Mouse (Mus musculus) left cerebral cortex, adult 18-20 months (tissue): ENCODE results near the gene Spatc1l. TPM values are rescaled to one million over a fixed set of nuclear protein-coding genes. Genes with fewer than 3 reads are reported as not detected.

Source experiments
- DNase-seq, 2 experiments: peaks; one replicate each; pipeline ENCODE4 v3.0.0; 2021 to 2022; ENCODE audit warnings: low spot score in 2 of 2, mixed read lengths in 1 of 2
- total RNA-seq, 2 experiments: library from RNA; stranded (reverse); gene quantifications; 2 replicates each; pipeline ENCODE4 v1.2.3; 2021

Gene Spatc1l
- total RNA-seq, 2 experiments from 2014 or later: not detected

DNA sequence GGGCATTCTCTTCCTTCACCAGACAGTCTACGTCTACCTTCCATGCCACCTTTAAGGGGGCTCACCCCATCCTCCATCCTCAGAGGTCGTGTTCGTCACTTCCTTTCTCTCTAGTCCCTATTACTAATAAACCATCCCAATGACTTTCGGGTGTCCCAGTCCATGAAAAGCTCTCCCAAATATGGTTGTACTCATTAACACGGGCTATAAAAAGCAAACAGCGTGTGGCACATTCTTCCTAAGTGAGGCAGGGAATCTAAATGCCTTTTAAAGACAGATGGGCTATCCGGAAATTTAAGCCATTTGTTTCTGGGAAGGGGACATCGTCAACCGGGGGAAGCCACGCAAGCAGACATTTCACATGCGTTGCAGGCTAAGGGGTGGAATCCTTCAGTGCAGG lies 28.1 kb downstream of the Spatc1l start:
- DNase-seq: no peak

DNA sequence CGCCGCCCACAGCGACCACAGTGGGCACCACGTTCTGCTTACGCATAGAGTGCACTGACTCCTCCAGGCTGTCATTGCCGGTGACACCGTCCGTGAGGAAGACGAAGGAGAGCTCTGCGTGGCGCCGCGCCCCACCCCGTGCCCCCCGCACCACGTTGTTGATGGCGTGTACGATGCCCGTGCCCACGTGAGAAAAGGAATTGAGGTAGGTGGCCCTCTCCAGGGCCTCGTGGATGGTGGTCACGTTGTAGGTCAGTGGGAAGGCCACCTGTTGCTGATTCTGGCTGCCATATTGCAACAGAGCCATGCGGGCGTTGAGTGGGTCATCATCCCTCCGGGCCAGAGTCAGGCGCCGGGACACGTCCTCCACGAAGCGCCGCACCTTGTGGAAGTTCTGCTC lies 34.3 kb downstream of the Spatc1l start:
- no peak for DNase-seq

- no peak for DNase-seq
Measured at GRCm38 (mm10) chr10:76602690-76603089, 40.6 kb downstream of the Spatc1l start.

- no peak for DNase-seq
Measured at GRCm38 (mm10) chr10:76612473-76612872, 50.4 kb downstream of the Spatc1l start.

Other genes starting within 250 kb of the Spatc1l start
- 10 to 100 TPM; 62.6 to 63.3 TPM for gene Dip2a, start 217.0 kb upstream of the Spatc1l start, total RNA-seq
- gene AC141477.1, start 121.8 kb upstream of the Spatc1l start, total RNA-seq: not detected
- gene Pcnt, start 119.5 kb upstream of the Spatc1l start, total RNA-seq: 10 to 100 TPM; 22.2 to 29.9 TPM
- gene 2610028H24Rik, start 113.2 kb upstream of the Spatc1l start, total RNA-seq: not detected
- 10 to 100 TPM; 51.7 to 53.7 TPM for gene Mcm3ap, start 93.3 kb upstream of the Spatc1l start, total RNA-seq
- 1 to 10 TPM; 4.5 TPM for gene Ybey, start 93.2 kb upstream of the Spatc1l start, total RNA-seq
- 10 to 100 TPM; 47.2 to 58.6 TPM for gene Lss, start 30.7 kb upstream of the Spatc1l start, total RNA-seq
- under 1 TPM in 1 of 2 experiments, not detected in 1; 0.12 TPM for gene Ftcd, start 13.4 kb downstream of the Spatc1l start, total RNA-seq
- 10 to 100 TPM in 1 of 2 experiments, 1 to 10 TPM in 1; 9.3 to 16.1 TPM for gene Col6a2, start 61.4 kb downstream of the Spatc1l start, total RNA-seq
- 10 to 100 TPM; 48.6 to 52.8 TPM for gene Col6a1, start 163.9 kb downstream of the Spatc1l start, total RNA-seq